Comparison of ENCODE assay signal across 9 mouse cellular contexts in the genomic region with DNA sequence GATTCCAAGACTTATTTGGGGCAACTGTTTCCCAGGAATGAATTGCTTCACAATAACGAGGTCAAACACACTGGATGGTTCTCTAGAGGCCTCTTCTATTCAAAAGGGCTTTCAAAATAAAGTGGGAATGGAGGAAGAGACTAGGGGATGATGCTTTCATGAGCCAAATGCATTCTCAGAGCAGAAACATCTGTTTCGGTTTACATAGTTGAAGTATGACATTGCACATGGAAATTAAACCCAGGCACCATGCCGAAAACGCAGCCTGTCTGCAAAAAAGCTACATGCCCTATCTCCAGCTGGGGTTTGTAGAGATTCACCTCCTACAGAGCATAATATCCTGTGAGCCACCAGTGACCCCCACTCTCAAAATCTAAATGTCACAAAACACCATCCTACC. TPM values are rescaled to one million over a fixed set of nuclear protein-coding genes. Genes with fewer than 3 reads are reported as not detected.
DNase-seq lines count a peak whose midpoint lies in the region; ATAC-seq and TF ChIP-seq lines count a peak whose summit lies in the region.
"Had no signal": no experiment of that assay in that cellular context is flagged by ENCODE, and none has a peak within 500 bp of the region (broad histone marks: within the 10 kb centered on the region; RNA-seq: fewer than 3 reads in every experiment).

No protein-coding gene starts in this region.

- H3K27me3 ChIP-seq in liver, adult 2 months (ENCODE audit: control insufficient read depth, insufficient read depth, low read length) = no peaks in the 10 kb centered on the region
- no peaks in the 10 kb centered on the region for H3K27me3 ChIP-seq in hindbrain, embryonic 13.5 days
- H3K27me3 ChIP-seq: megakaryocyte, embryonic 14.5 days had no signal

- intact Hi-C loops in gastrocnemius, postnatal 36 days (cut with DNase I) = loop anchor here (5.0 to 10.0 kb wide), 3 partner anchors 91 to 1023 kb away; no protein-coding TSS in a partner anchor

- H3K9ac ChIP-seq in liver, adult 2 months (ENCODE audit: low read depth, low read length) = no peak overlapping the region
- no peak overlapping the region for H3K9ac ChIP-seq in hindbrain, embryonic 13.5 days

- no peaks in the 10 kb centered on the region for H3K9me3 ChIP-seq in hindbrain, embryonic 13.5 days
- H3K9me3 ChIP-seq: megakaryocyte, embryonic 14.5 days had no signal

- TF ChIP-seq CTCF in liver, adult 2 months (IDR thresholded peaks at IDR 0.05; ENCODE audit: low read depth, low read length) = no peak

- H3K4me1 ChIP-seq in liver, adult 2 months (ENCODE audit: control insufficient read depth, insufficient read depth, low read length) = no peaks in the 10 kb centered on the region
- H3K4me1 ChIP-seq in hindbrain, embryonic 13.5 days (replicated peaks) = no peaks in the 10 kb centered on the region
- H3K4me1 ChIP-seq: megakaryocyte, embryonic 14.5 days had no signal

- ATAC-seq in hindbrain, embryonic 13.5 days (ENCODE audit: low FRiP score) = no peak
- ATAC-seq in frontal cortex, adult (ENCODE audit: low TSS enrichment) = no peak; the same call in 1 of the 2 replicates

- no peak overlapping the region for H3K4me2 ChIP-seq in hindbrain, embryonic 13.5 days

- 66% methylated on average over 4 of the region's 4 CpGs for WGBS in liver, adult 2 months
- WGBS in hindbrain, embryonic 13.5 days = 74% methylated on average over 4 of the region's 4 CpGs

- TF ChIP-seq POLR2A in liver, adult 2 months (IDR thresholded peaks at IDR 0.05; ENCODE audit: extremely low read depth, insufficient read depth, low read length) = no peak

- H3K36me3 ChIP-seq in liver, adult 2 months (ENCODE audit: control insufficient read depth, insufficient read depth, low read length) = no peaks in the 10 kb centered on the region
- H3K36me3 ChIP-seq in hindbrain, embryonic 13.5 days = no peaks in the 10 kb centered on the region

- no peak overlapping the region for H3K27ac ChIP-seq in liver, adult 2 months (replicated peaks; ENCODE audit: insufficient read depth, low read depth, low read length)
- H3K27ac ChIP-seq in hindbrain, embryonic 13.5 days = no peak overlapping the region

- no peaks in the 10 kb centered on the region for H3K79me2 ChIP-seq in liver, adult 2 months (ENCODE audit: control insufficient read depth, insufficient read depth, low read length)

- no peak overlapping the region for H3K4me3 ChIP-seq in liver, adult 2 months (ENCODE audit: insufficient read depth, low read depth, low read length)
- H3K4me3 ChIP-seq in hindbrain, embryonic 13.5 days = no peak overlapping the region
- H3K4me3 ChIP-seq: megakaryocyte, embryonic 14.5 days had no signal

- DNase-seq in liver, adult 2 months (ENCODE audit: extremely low read depth, low read depth, low spot score) = peak; percentile 10
- no peak for DNase-seq in liver
- DNase-seq in gastrocnemius, postnatal 36 days = peak; percentile 21 to 71
- DNase-seq in kidney, postnatal 36 days = peak; percentile 1 to 13
- DNase-seq in skeletal muscle tissue, adult 2 months (ENCODE audit: low read depth, low spot score) = peak; percentile 83
- DNase-seq in layer of hippocampus, postnatal 36 days = no peak

RNA-seq across cellular contexts. Expression of a gene that starts 29.3 kb away (rescaled TPM):
- total RNA-seq in liver, adult 2 months (2014; rRNA removed) = 18.0 and 19.4 TPM in 2 replicates
- 18.8 and 19.3 TPM in 2 replicates for polyA plus RNA-seq in liver, adult 2 months (2012; rRNA removed)
- 10 to 100 TPM; 12.0 to 15.2 TPM for total RNA-seq in gastrocnemius, postnatal 36 days (2021)
- 10 to 100 TPM; 37.9 to 44.2 TPM for total RNA-seq in layer of hippocampus, postnatal 36 days (2021)
- 59.1 and 59.5 TPM in 2 replicates for polyA plus RNA-seq in hindbrain, embryonic 13.5 days (2015; fragmentation: Nextera tagmentation; extraction: Ambion mirVana)

Comparison
In these comparisons a context has a peak if more than half of its experiments do, and no peak if none do; other contexts are left out.
1. DNase-seq: peak in liver, adult 2 months (single experiment), gastrocnemius, postnatal 36 days (2 of 2), kidney, postnatal 36 days (2 of 2) and skeletal muscle tissue, adult 2 months (single experiment); none in liver (single experiment) and layer of hippocampus, postnatal 36 days (0 of 2).